Mouse (Mus musculus) skeletal muscle tissue, postnatal 0 days (tissue): Measurements from ENCODE around the gene Vps37d. TPM values are rescaled to one million over a fixed set of nuclear protein-coding genes. Genes with fewer than 3 reads are reported as not detected.

ENCODE experiments used
- polyA plus RNA-seq: library from polyadenylated mRNA; unstranded; fragments of >200 nt; fragmentation: Nextera tagmentation; extraction: Ambion mirVana; gene quantifications from 2 replicates; pipeline ENCODE4 v1.2.1, GENCODE M21; 2015

Vps37d gene
- polyA plus RNA-seq = 2.1 and 2.6 TPM in 2 replicates

DNA sequence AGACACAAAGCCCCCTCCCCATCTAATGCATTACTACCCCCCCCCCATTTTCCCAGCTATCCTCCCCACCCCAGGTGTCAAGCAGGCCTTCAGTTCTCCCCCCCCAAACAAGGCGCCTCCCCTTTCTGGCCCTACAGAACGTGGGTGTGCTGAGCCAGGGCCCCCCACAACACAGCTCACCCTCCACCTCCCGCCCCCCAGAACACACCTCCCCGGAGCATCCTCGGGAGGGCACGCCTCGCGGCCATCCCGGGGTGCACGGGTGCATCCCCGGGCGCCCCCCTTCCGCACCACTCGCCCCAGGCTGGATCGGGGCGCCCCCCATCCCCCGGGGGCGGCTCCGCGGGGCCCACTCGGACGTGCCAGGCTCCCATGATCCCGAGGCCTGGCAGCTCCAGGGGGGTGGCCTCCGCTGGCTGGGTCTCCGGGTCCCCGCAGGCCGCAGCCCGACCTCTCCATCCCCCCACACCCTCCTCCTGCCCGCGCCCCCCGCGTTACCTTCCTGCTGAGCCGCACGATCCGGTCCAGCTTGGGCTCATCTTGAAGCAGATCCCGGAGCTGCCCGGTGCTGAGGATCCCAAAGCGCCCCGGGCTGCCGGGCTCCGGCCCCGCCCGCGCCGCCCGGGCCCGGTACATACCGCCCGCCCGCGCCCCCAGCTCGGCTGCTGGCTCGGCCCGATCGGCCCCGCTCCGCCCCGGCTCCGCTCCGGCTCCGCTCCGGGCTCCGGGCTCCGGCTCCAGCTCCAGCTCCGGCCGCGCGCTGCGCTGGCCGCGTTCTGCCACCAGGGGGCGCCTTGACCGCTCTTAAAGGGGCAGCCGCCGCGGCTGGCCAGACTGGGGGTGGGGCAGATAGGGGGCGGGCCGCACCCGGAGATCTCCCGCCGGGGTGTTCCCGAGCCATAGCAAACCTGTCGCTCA, at the start of gene Vps37d:
Vps37d (minus strand) TSS at position 703 of the 918 bp plus-strand sequence.

GRCm38 (mm10) chr5:135089653-135090052, 11.6 kb upstream of the Vps37d start, which contains the start of gene Mlxipl:
Gene Mlxipl (plus strand): TSS chr5:135089890.

DNA sequence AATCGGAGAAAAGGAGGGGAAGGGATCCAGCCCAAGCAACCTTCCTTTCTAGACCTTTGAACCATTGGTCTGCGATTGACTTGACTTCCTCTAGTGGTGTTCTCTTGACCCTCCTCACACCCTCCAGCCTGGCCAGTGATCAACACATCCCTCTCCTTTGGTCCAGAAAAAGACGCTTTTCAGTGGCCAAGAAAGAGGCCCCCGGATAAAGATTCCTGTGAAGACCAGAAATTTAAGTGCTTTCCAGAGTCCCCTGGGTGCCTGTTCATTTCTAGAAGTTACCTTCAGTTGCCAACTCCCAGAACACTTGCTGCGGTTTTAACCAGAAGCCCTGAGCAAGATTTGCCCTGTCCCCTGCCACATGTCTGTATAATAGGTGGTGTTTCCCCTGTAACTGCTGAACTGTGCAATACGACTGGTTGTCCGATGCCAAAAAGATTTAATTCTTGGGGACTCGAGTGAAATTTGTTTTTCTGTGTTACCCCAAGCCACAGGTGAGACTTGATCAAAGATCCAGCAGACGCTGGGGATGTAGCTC, 13.1 kb downstream of the Vps37d start, which contains the start of gene Bud23:
Bud23 (minus strand) TSS at position 51 of the 538 bp plus-strand sequence.

GRCm38 (mm10) chr5:135063629-135064381, 14.3 kb downstream of the Vps37d start, which contains the start of gene Dnajc30:
Gene Dnajc30 (plus strand): TSS chr5:135064202.

DNA sequence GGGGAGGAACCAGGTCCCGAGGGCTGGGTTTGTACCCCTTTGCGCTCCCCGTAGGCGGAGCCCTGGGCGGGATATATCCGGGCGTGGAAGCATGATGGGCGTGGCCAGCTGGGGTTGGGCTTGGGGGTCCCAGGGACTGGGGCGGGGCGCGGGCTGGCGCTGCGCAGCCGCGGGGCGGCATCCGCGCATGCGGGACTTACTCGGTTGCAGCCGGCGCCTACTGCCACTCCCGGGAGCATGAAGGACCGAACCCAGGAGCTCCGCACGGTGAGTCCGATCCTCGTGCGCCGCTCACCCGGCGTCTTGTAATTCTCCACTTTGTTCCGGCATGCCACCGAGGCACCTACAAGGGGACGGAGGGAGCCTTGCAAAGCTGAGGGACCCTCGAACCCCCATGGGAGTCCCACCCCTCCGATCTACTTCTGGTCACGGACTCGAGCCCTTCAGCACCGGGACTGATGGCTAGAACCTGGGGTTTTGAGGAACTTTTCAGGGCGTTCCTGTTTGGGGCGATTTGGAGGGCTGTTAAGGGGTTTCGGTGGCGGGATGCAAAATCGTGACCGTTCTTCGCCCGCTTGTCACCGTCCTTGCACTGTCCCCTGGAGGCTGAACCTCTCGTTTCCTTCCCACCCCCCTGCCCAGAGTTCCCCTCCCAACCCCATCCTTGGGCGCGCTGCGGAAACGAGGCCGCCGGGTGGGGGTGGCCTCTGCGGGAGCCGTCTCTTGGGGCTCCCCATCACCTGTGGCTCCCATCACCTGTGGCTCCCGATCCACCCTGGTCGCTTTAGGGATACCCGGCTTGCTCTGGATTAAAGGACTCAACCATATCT, 54.5 kb downstream of the Vps37d start, which contains the start of gene Stx1a:
Stx1a (plus strand) TSS at position 139 of the 830 bp plus-strand sequence.

Other genes with a start within 250 kb of the Vps37d start
- not detected in 2 replicates for gene Tmem270, start 171.5 kb downstream of the Vps37d start, polyA plus RNA-seq
- gene Cldn13, start 162.7 kb downstream of the Vps37d start, polyA plus RNA-seq = not detected in 2 replicates
- 9.7 and 10.3 TPM in 2 replicates for gene Mettl27, start 145.9 kb downstream of the Vps37d start, polyA plus RNA-seq
- 0.10 and 0.84 TPM in 2 replicates for gene Cldn4, start 131.3 kb downstream of the Vps37d start, polyA plus RNA-seq
- gene Cldn3, start 92.1 kb downstream of the Vps37d start, polyA plus RNA-seq = 0.38 TPM in 1 of 2 replicates, not detected in the other
- gene Abhd11, start 69.1 kb downstream of the Vps37d start, polyA plus RNA-seq = 64.2 and 64.4 TPM in 2 replicates
- 1.7 and 1.9 TPM in 2 replicates for gene Stx1a, start 54.8 kb downstream of the Vps37d start, polyA plus RNA-seq
- 34.0 and 34.2 TPM in 2 replicates for gene Dnajc30, start 14.1 kb downstream of the Vps37d start, polyA plus RNA-seq
- gene Bud23, start 13.3 kb downstream of the Vps37d start, polyA plus RNA-seq = 38.2 and 48.1 TPM in 2 replicates
- gene Mlxipl, start 11.6 kb upstream of the Vps37d start, polyA plus RNA-seq = 9.6 and 9.8 TPM in 2 replicates
- 12.9 and 16.9 TPM in 2 replicates for gene Tbl2, start 71.4 kb upstream of the Vps37d start, polyA plus RNA-seq
- 37.1 and 39.5 TPM in 2 replicates for gene Bcl7b, start 90.0 kb upstream of the Vps37d start, polyA plus RNA-seq
- 13.8 and 14.0 TPM in 2 replicates for gene Baz1b, start 109.0 kb upstream of the Vps37d start, polyA plus RNA-seq
- 24.7 and 25.4 TPM in 2 replicates for gene Fzd9, start 173.0 kb upstream of the Vps37d start, polyA plus RNA-seq